Mouse (Mus musculus): Measurements from ENCODE around the gene Adamtsl3. TPM values are rescaled to one million over a fixed set of nuclear protein-coding genes. Genes with fewer than 3 reads are reported as not detected.

Gene Adamtsl3
- polyA plus RNA-seq, 1 experiment, result 0.43 TPM

DNA sequence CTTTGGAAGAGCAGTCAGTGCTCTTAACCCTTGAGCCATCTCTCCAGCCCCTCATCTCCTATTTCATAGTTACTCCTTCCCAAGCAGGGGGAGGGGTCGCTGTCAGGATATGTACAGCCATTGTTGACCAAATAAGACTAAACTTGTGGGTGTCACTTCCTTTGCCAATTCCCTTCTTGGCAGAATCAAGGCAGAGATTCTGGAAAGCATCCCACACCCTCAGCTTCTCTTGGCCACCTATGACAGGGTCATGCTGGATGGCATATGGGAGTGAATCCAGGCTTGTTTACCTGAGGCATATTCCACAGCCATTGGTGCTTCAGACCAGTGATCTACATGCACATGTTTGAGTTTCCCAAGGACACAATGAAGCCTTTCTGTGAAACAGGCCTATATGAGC, 42.8 kb downstream of the Adamtsl3 start:
- H3K27ac ChIP-seq (ENCODE audit: control insufficient read depth, insufficient read depth, low read depth, low read length), result no peak overlapping the region
- TF ChIP-seq CTCF (IDR thresholded peaks at IDR 0.05; ENCODE audit: control insufficient read depth, insufficient read depth, insufficient replicate concordance, low read depth, low read length) (no peak), POLR2A (IDR thresholded peaks at IDR 0.05; ENCODE audit: control insufficient read depth, low read depth, low read length) (no peak)

DNA sequence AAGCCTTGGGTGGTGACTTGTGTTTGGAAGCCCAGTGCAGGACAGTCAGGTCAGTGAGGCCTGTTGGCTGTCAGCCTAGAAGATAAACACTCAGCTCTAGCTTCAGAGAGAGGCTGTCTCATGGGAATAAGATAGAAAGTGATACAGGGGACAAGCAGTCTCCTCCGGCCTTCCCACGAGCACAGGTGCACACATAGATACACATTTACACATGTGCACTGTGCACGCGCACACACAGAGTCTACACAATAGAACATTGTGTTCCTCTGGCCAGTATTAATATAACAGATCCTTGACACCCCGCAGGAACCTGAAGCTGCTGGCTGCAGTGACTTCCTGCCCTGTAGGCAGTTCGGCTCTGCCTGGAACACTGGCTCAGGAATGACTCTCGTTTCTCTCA, 44.3 kb downstream of the Adamtsl3 start:
- no peaks in the 10 kb centered on the region for H3K36me3 ChIP-seq (ENCODE audit: control insufficient read depth, insufficient read depth, low read length)
- no peaks in the 10 kb centered on the region for H3K27me3 ChIP-seq (ENCODE audit: control insufficient read depth, insufficient read depth, low read length)
- H3K4me3 ChIP-seq (ENCODE audit: control insufficient read depth, low read depth, low read length), result no peak overlapping the region
- TF ChIP-seq POLR2A (IDR thresholded peaks at IDR 0.05; ENCODE audit: control insufficient read depth, low read depth, low read length) (no peak), CTCF (IDR thresholded peaks at IDR 0.05; ENCODE audit: control insufficient read depth, insufficient read depth, insufficient replicate concordance, low read depth, low read length) (no peak)
- H3K4me1 ChIP-seq (ENCODE audit: control insufficient read depth, insufficient read depth, low read length), result no peaks in the 10 kb centered on the region
- H3K27ac ChIP-seq (ENCODE audit: control insufficient read depth, insufficient read depth, low read depth, low read length), result no peak overlapping the region

More for the DNA sequence above, 42.8 kb downstream of the Adamtsl3 start:
- Histone ChIP-seq H3K4me1 (ENCODE audit: control insufficient read depth, insufficient read depth, low read length) (no peaks in the 10 kb centered on the region), H3K36me3 (ENCODE audit: control insufficient read depth, insufficient read depth, low read length) (no peaks in the 10 kb centered on the region), H3K4me3 (ENCODE audit: control insufficient read depth, low read depth, low read length) (no peak overlapping the region), H3K27me3 (ENCODE audit: control insufficient read depth, insufficient read depth, low read length) (no peaks in the 10 kb centered on the region)

DNA sequence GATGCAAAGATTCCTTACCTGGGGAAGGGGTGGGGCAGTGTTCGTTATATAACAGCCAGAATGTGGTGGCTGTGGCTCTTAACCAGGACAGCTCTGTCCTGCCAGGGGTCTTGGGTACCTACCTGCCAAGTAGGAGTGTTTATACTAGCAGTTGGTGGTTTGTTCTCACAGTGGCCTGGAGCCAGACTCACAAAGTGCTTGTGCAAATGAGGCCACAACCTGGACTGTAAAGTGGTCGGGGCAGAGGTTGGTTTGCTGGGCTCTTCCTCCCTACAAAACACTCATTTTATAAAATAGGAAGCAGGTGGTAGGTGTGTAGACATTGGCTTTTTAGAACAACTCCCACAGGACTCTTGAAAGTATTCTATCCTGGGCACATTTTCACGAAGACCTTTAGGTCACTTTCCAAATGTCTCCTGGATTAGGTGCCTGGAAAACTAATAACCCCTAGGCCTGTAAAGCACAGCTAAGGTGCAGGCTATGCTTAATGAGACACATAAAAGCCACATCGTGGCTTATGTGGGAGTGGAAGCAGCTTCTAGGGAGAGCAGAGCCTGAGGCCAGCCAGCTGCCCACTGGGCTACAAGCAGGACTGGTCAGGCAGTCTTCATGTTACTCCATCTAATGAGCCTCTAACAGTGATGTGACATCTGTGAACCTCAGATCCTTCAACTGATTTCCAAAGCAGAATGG, 47.5 kb downstream of the Adamtsl3 start:
- no peaks in the 10 kb centered on the region for H3K4me1 ChIP-seq (ENCODE audit: control insufficient read depth, insufficient read depth, low read length)
- no peak overlapping the region for H3K4me3 ChIP-seq (ENCODE audit: control insufficient read depth, low read depth, low read length)
- TF ChIP-seq POLR2A (IDR thresholded peaks at IDR 0.05; ENCODE audit: control insufficient read depth, low read depth, low read length) (no peak), CTCF (IDR thresholded peaks at IDR 0.05; ENCODE audit: control insufficient read depth, insufficient read depth, insufficient replicate concordance, low read depth, low read length) (no peak)
- no peaks in the 10 kb centered on the region for H3K36me3 ChIP-seq (ENCODE audit: control insufficient read depth, insufficient read depth, low read length)
- no peaks in the 10 kb centered on the region for H3K27me3 ChIP-seq (ENCODE audit: control insufficient read depth, insufficient read depth, low read length)
- H3K27ac ChIP-seq (ENCODE audit: control insufficient read depth, insufficient read depth, low read depth, low read length), result no peak overlapping the region

DNA sequence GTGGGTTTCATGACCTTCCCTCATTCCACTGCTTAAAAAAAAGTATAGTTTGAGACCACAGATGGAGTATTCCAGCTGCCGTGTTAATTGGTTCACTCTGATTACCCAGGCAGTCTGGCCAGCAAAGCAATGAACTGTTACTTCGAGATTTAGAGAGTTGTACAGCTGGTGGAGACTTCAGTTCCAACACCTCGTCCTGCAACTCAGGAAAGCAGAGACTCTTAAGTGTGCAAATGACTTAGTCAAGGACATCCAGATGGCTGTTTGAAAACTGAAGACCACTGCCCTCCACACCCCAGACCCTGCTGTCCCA, 48.0 kb downstream of the Adamtsl3 start:
- no peak overlapping the region for H3K27ac ChIP-seq (ENCODE audit: control insufficient read depth, insufficient read depth, low read depth, low read length)
- H3K4me3 ChIP-seq (ENCODE audit: control insufficient read depth, low read depth, low read length), result no peak overlapping the region
- TF ChIP-seq CTCF (IDR thresholded peaks at IDR 0.05; ENCODE audit: control insufficient read depth, insufficient read depth, insufficient replicate concordance, low read depth, low read length), result no peak
- no peak for TF ChIP-seq POLR2A (IDR thresholded peaks at IDR 0.05; ENCODE audit: control insufficient read depth, low read depth, low read length)
- no peaks in the 10 kb centered on the region for H3K36me3 ChIP-seq (ENCODE audit: control insufficient read depth, insufficient read depth, low read length)
- H3K27me3 ChIP-seq (ENCODE audit: control insufficient read depth, insufficient read depth, low read length), result no peaks in the 10 kb centered on the region
- no peaks in the 10 kb centered on the region for H3K4me1 ChIP-seq (ENCODE audit: control insufficient read depth, insufficient read depth, low read length)

DNA sequence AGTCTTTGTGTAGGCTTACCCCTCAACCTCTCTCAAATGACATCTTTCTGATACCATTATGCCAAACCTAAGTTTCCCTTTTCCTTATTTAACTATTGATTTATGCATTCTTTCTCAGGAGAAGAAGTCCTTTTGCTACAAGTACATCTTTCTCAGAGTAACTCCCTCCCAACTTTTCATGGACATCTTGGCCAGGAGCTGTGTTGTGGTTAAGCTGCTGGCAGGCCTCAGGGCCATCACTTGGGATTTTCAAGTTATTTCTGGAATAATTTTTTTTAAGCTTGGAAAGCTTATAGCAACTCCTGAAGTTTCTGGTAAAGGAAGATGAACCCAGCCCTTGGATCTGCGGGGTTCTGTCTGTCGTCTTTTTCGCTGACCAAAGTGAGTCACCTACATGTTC, 51.6 kb downstream of the Adamtsl3 start:
- Histone ChIP-seq H3K27ac (ENCODE audit: control insufficient read depth, insufficient read depth, low read depth, low read length) (no peak overlapping the region), H3K36me3 (ENCODE audit: control insufficient read depth, insufficient read depth, low read length) (no peaks in the 10 kb centered on the region), H3K4me3 (ENCODE audit: control insufficient read depth, low read depth, low read length) (no peak overlapping the region), H3K27me3 (ENCODE audit: control insufficient read depth, insufficient read depth, low read length) (no peaks in the 10 kb centered on the region), H3K4me1 (ENCODE audit: control insufficient read depth, insufficient read depth, low read length) (no peaks in the 10 kb centered on the region)
- TF ChIP-seq POLR2A (IDR thresholded peaks at IDR 0.05; ENCODE audit: control insufficient read depth, low read depth, low read length) (no peak), CTCF (IDR thresholded peaks at IDR 0.05; ENCODE audit: control insufficient read depth, insufficient read depth, insufficient replicate concordance, low read depth, low read length) (no peak)

DNA sequence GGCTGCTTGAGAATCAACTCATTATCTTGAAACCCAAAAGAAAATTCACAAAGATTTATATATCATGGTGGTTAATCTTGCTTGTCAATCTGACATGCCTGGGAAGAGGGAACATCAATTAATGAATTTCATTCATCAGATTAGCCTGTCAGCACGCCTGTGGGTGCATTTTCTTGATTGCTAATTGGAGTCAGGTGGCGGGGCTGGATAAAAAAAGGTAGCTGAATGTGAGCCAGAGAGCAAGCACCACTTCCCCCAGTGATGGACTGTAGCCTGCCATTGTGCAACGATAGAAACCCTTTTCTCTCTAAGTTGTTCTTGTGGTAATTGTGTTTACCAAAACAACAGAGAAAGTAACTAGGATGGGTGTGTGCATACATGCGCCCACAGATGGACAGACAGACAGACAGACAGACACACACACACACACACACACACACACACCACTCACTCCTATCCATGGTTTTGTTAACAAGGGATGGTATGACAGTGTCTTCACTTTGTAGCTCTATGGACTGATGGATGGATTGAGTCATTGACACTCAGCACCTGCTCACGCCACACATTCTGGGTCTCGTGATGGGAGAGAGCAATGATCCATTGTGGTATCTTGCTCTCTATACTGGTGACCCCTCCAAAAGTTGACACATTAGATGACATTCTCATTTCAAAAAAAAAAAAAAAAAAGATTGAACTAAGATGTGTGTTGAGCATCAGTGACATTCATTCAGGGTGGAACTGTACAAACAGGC, 59.1 kb downstream of the Adamtsl3 start:
- Histone ChIP-seq H3K27me3 (ENCODE audit: control insufficient read depth, insufficient read depth, low read length) (no peaks in the 10 kb centered on the region), H3K27ac (ENCODE audit: control insufficient read depth, insufficient read depth, low read depth, low read length) (no peak overlapping the region), H3K36me3 (ENCODE audit: control insufficient read depth, insufficient read depth, low read length) (no peaks in the 10 kb centered on the region), H3K4me3 (ENCODE audit: control insufficient read depth, low read depth, low read length) (no peak overlapping the region), H3K4me1 (ENCODE audit: control insufficient read depth, insufficient read depth, low read length) (no peaks in the 10 kb centered on the region)
- TF ChIP-seq CTCF (IDR thresholded peaks at IDR 0.05; ENCODE audit: control insufficient read depth, insufficient read depth, insufficient replicate concordance, low read depth, low read length) (no peak), POLR2A (IDR thresholded peaks at IDR 0.05; ENCODE audit: control insufficient read depth, low read depth, low read length) (no peak)

DNA sequence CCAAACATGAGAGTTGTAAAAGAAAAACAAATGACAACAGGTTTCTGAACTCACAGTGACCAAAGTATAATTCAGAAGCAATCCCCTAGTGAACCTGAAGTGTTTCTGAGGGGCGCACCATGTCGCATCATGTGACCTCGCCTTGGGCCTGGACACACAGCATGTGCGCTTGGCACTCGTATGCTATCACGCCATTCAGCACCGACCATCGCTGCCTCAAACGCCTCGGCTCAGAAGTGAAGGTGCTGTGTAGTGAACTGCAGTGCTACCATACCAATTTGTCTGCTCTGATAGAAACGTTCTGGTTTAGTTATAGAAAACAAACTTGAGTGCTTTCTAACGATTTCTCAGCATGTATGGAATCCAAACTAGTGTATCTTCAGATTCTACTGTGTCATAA, 59.7 kb downstream of the Adamtsl3 start:
- no peak overlapping the region for H3K4me3 ChIP-seq (ENCODE audit: control insufficient read depth, low read depth, low read length)

More for the DNA sequence above, 59.7 kb downstream of the Adamtsl3 start:
- Histone ChIP-seq H3K27ac (ENCODE audit: control insufficient read depth, insufficient read depth, low read depth, low read length) (no peak overlapping the region), H3K36me3 (ENCODE audit: control insufficient read depth, insufficient read depth, low read length) (no peaks in the 10 kb centered on the region), H3K4me1 (ENCODE audit: control insufficient read depth, insufficient read depth, low read length) (no peaks in the 10 kb centered on the region), H3K27me3 (ENCODE audit: control insufficient read depth, insufficient read depth, low read length) (no peaks in the 10 kb centered on the region)
- TF ChIP-seq POLR2A (IDR thresholded peaks at IDR 0.05; ENCODE audit: control insufficient read depth, low read depth, low read length), result no peak

All from testis, adult 2 months (tissue).